Mouse (Mus musculus) thymus, adult 2 months (tissue): ENCODE data around the gene Agk.

ENCODE experiments used
- CTCF ChIP-seq: fragments of 200-500 bp; IDR thresholded peaks from 2 replicates; pipeline ENCODE4 v1.5.1; 2012; ENCODE audit warnings: mild to moderate bottlenecking, control low read depth, low read length, moderate library complexity, borderline replicate concordance; ENCODE audit not compliant: control insufficient read depth, poor library complexity, insufficient read depth; ENCODE audit errors: extremely low read depth
- POLR2A ChIP-seq: fragments of 200-500 bp; IDR thresholded peaks from 2 replicates; pipeline ENCODE4 v1.6.1; 2012; ENCODE audit warnings: mild to moderate bottlenecking, low read length, control low read depth, moderate library complexity; ENCODE audit not compliant: control insufficient read depth, poor library complexity, insufficient read depth; ENCODE audit errors: extremely low read depth

- TF ChIP-seq CTCF (no peak), POLR2A (no peak)
Observed at GRCm38 (mm10) chr6:40411085-40411484, 86.1 kb downstream of the Agk start.
